Mouse (Mus musculus) thymus, adult 2 months (tissue): ENCODE results near the gene Olfr1008. TPM values are rescaled to one million over a fixed set of nuclear protein-coding genes. Genes with fewer than 3 reads are reported as not detected.
"Not testable (repeated sequence)": the region's sequence is repeated elsewhere in the genome, so short reads cannot be mapped to it uniquely, and the experiment has no call there.

ENCODE experiments used
- DNase-seq: peaks from one replicate; pipeline ENCODE4 v3.0.0; 2021
- H3K27ac ChIP-seq: fragments of 200-500 bp; 2 replicates; pipeline ENCODE4 v1.5.1; 2012; ENCODE audit warnings: low read length, control low read depth; ENCODE audit not compliant: control insufficient read depth, insufficient read depth
- H3K27me3 ChIP-seq: fragments of 200-500 bp; 2 replicates; pipeline ENCODE4 v1.6.1; 2012; ENCODE audit warnings: mild to moderate bottlenecking, low read length, moderate library complexity, mixed read lengths; ENCODE audit not compliant: control insufficient read depth, insufficient read depth
- H3K36me3 ChIP-seq: fragments of 200-500 bp; 2 replicates; pipeline ENCODE4 v1.6.1; 2012; ENCODE audit warnings: mild to moderate bottlenecking, low read length, moderate library complexity; ENCODE audit not compliant: control insufficient read depth, insufficient read depth
- H3K4me1 ChIP-seq: fragments of 200-500 bp; replicated peaks from 2 replicates; pipeline ENCODE4 v1.6.1; 2012; ENCODE audit warnings: low read length; ENCODE audit not compliant: control insufficient read depth, insufficient read depth
- H3K4me3 ChIP-seq: fragments of 200-500 bp; 2 replicates; pipeline ENCODE4 v1.5.1; 2012; ENCODE audit warnings: mild to moderate bottlenecking, low read length, control low read depth, moderate library complexity; ENCODE audit not compliant: control insufficient read depth, insufficient read depth
- CTCF ChIP-seq: fragments of 200-500 bp; IDR thresholded peaks from 2 replicates; pipeline ENCODE4 v1.5.1; 2012; ENCODE audit warnings: mild to moderate bottlenecking, control low read depth, low read length, moderate library complexity, borderline replicate concordance; ENCODE audit not compliant: control insufficient read depth, poor library complexity, insufficient read depth; ENCODE audit errors: extremely low read depth
- POLR2A ChIP-seq: fragments of 200-500 bp; IDR thresholded peaks from 2 replicates; pipeline ENCODE4 v1.6.1; 2012; ENCODE audit warnings: mild to moderate bottlenecking, low read length, control low read depth, moderate library complexity; ENCODE audit not compliant: control insufficient read depth, poor library complexity, insufficient read depth; ENCODE audit errors: extremely low read depth
- WGBS: fragments of 180-500 bp; shearing (Covaris S2); methylation state at CpG from one replicate; pipeline ENCODE4 v1.1.7; 2018; 5-methylcytosine and 5-hydroxymethylcytosine counted together
- polyA plus RNA-seq: library from polyadenylated mRNA; depleted of rRNA; stranded (reverse); fragments of >200 nt; gene quantifications from 2 replicates; pipeline ENCODE4 v1.2.3, GENCODE M21; 2012; rRNA removed

Gene Olfr1008
- polyA plus RNA-seq: not detected in 2 replicates

GRCm38 (mm10) chr2:85689131-85689530 is at the start of gene Olfr1008:
Gene Olfr1008, plus strand, starts transcription at chr2:85689431.
- Histone ChIP-seq H3K27me3 (no peaks in the 10 kb centered on the region), H3K4me1 (no peaks in the 10 kb centered on the region), H3K4me3 (no peak within 1 kb of the TSS), H3K36me3 (no peaks in the 10 kb centered on the region), H3K27ac (no peak within 1 kb of the TSS)
- no peak for TF ChIP-seq POLR2A
- no peak for TF ChIP-seq CTCF
- no peak for DNase-seq

DNA sequence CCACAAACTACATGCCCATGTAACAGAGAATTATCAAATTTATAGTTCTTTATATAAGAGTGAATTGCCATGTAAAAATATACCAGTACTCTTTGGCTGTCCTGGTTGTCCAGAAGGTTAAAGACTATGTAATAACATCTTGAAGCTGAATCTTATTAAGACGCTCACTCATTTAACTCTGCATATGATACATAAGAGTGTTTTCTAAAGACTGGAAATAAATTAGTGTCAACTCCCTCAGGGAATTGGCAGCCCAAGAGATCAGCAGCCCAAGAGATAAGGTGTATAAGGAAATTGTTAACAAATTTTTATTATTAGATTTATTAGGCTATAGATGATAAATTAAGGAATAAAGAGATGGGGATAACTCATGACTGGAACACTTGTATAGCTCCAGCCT is 38.6 kb upstream of the Olfr1008 start, which contains the start of gene Olfr1002:
Gene Olfr1002, minus strand, starts transcription at position 101 of the 400 bp plus-strand sequence.
- H3K4me3 ChIP-seq: no peak within 1 kb of the TSS
- no peaks in the 10 kb centered on the region for H3K36me3 ChIP-seq
- no peaks in the 10 kb centered on the region for H3K27me3 ChIP-seq
- 95% methylated on average over 1 of the region's 1 CpGs for WGBS
- TF ChIP-seq CTCF: no peak
- TF ChIP-seq POLR2A: no peak
- no peaks in the 10 kb centered on the region for H3K4me1 ChIP-seq
- H3K27ac ChIP-seq: no peak within 1 kb of the TSS
- DNase-seq: no peak

GRCm38 (mm10) chr2:85664355-85664754 is 24.9 kb upstream of the Olfr1008 start, which contains the start of gene Olfr154:
Gene Olfr154, minus strand, starts transcription at chr2:85664455.
- H3K27ac ChIP-seq, H3K4me3 ChIP-seq, H3K27me3 ChIP-seq, H3K36me3 ChIP-seq, DNase-seq, H3K4me1 ChIP-seq: not testable (repeated sequence)

- Histone ChIP-seq H3K27me3 (no peaks in the 10 kb centered on the region), H3K4me3 (no peak within 1 kb of the TSS), H3K36me3 (no peaks in the 10 kb centered on the region), H3K27ac (no peak within 1 kb of the TSS), H3K4me1 (no peaks in the 10 kb centered on the region)
- DNase-seq: no peak
- no peak for TF ChIP-seq POLR2A
- no peak for TF ChIP-seq CTCF
Measured at GRCm38 (mm10) chr2:85678667-85679066, 10.6 kb upstream of the Olfr1008 start, which contains the start of gene Olfr1006. Gene Olfr1006, minus strand, starts transcription at chr2:85678767.

GRCm38 (mm10) chr2:85710680-85711079 is 21.4 kb downstream of the Olfr1008 start:
- not testable (repeated sequence) for H3K27ac ChIP-seq, H3K36me3 ChIP-seq, H3K27me3 ChIP-seq, H3K4me3 ChIP-seq, H3K4me1 ChIP-seq, DNase-seq
- 53% methylated on average over 2 of the region's 2 CpGs for WGBS

DNA sequence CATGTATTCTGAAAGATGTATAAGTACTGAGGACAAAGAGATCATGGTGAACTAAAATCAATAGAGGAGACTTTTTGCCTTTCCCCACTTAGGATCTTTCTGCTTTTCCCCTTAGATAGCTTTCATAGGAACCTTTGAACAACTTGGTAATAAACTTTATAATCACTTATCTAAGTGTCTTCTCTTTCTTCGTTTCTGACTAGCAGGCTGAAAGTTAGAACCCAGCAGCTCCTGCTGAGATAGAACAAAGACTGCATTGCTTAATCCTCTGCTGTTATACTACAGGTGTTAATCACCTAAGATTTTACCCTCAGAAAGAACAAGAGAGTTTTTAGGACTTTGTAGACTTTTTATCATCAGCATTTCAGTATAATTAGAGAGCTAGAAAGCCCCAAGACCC is 21.9 kb downstream of the Olfr1008 start:
- Histone ChIP-seq H3K27ac (no peak overlapping the region), H3K4me3 (no peak overlapping the region), H3K36me3 (no peaks in the 10 kb centered on the region), H3K27me3 (no peaks in the 10 kb centered on the region), H3K4me1 (no peaks in the 10 kb centered on the region)
- no peak for DNase-seq
- whole genome bisulfite sequencing: 25% methylated on average over 1 of the region's 1 CpGs
- no peak for TF ChIP-seq CTCF
- no peak for TF ChIP-seq POLR2A

- no peak within 1 kb of the TSS for H3K27ac ChIP-seq
- 87% methylated on average over 1 of the region's 1 CpGs for WGBS
- no peak for DNase-seq
Measured at GRCm38 (mm10) chr2:85715119-85715518, 25.9 kb downstream of the Olfr1008 start, which contains the start of gene Olfr1009. Gene Olfr1009, plus strand, starts transcription at chr2:85715419.

More at GRCm38 (mm10) chr2:85715119-85715518, 25.9 kb downstream of the Olfr1008 start, which contains the start of gene Olfr1009:
- Histone ChIP-seq H3K4me3 (no peak within 1 kb of the TSS), H3K36me3 (no peaks in the 10 kb centered on the region), H3K4me1 (no peaks in the 10 kb centered on the region), H3K27me3 (no peaks in the 10 kb centered on the region)
- TF ChIP-seq CTCF (no peak), POLR2A (no peak)
